Mouse (Mus musculus): ENCODE measurements at regions not wholly inside any gene's neighbourhood (a gene's known extent, or its start where the extent isn't known, plus 50 kb on each side); places are given as distances from the start of the nearest gene placed in this dataset.

DNA sequence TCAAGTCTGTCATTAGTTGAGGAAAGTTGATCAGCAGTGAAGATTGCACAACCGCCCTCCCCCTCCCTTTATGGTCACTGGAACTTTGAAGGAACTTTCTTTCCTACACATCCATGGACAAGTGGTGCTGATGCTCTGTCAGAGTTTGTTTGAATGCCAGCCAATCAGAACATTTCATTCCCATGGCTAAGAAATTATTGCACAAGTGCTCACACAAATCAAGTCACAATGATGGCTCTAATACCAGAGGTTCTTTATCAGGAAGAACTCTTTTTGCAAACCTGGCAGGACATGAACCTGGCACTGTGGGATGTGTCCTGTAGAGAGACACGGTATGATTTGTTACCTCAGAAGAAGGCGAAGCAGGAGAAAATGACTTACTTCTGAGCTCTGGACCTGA is 54.3 kb upstream of the Spry2 start:
- no peak for DNase-seq
- intact Hi-C loops (cut with DNase I), result no loop called here

DNA sequence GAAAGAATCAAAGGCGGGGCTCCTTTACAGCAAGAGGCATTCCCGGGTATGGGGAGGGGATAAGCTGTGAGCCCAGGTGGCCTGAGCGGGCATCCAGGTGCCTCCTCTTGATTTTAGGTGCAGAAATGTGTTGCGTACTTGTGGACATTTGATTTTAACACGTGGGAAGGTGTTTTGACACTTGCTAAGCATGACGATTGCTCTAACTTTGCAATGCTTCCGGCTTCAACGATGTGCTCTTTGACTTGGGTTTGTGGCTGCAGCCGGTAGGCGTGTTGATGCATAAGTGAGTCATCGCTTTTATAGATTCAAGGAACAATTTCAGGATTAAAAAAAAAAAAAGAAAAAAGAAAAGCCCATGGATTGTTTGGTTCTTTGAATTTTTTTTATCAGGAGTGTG is 58.5 kb upstream of the Spry2 start:
- no peak for DNase-seq
- intact Hi-C loops (cut with DNase I), result no loop called here

DNA sequence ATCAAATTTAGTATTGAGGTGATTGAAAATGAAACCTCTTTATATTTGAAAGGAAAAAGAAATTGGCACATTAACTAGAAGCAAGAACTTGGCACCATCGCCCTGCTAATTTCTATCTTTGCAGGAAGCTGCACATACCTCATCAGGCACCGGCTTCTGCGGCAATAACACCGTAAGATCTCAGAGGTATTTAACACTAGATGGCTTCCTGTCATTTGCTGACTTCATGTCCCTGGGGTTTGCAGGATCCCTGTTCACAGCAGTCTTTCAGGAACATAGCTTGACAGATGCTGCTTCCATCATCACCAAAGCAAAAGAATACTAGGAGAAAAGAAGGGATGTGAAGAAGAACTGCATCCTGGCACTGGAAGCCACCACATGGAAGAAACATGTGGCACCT is 60.2 kb upstream of the Spry2 start:
- intact Hi-C loops (cut with DNase I), result no loop called here
- peak in 1 of 2 experiments; percentile 12 for DNase-seq

DNA sequence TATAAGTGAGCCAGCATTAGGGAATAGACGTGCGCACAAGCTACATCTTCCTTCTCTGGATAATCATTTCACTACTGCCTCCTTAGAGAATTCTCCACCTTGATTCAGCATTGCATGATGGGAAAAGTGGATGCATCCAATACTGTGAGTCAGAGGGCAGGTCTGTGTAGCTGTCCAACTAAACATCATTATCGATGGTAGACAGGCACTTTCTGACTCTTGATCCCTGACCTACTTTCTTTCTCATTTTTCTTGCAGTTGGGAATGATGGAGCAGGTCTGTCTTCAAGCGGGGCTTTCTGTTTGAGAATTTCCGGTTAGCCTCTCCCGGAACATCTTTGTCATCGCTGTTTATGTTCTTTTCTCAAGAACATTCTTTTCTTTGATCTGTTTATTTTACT is 61.4 kb upstream of the Spry2 start:
- intact Hi-C loops (cut with DNase I), result no loop called here
- peak in 1 of 2 experiments; percentile 10 for DNase-seq

DNA sequence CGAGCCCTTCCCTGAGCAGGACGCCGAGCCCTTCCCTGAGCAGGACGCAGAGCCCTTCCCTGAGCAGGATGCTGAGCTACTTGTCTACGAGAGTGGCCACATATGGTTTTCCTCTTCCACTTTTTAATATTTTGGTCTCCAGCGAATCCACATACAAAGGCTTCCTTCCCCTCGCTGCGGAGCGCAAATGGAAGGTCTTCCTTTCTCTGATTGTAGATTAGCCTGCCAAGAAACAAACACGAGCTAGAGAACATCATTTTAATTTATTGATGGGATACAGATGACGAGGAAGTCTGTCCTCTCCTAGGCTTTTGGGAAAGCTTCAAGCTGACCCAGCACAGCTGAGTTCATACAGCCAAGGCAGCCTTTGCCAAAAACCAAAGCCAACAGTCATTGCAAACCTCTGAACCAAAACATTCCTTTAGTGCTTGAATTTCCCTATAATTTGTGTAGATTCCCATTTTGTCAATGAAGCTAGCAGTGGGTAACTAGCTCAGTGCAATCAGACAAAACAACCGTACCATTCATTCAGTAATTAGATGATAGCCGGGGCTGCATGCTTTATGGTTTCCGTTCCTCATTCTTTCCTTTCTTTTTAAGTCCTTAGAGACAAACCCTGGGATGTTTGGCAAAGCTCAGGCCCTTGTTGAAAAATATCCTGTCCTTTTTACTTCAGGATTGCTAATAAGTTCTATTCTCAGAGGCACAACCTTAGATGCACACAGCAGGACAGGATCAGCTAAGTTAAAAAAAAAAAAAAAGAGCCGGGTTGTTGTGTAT is 83.1 kb upstream of the Spry2 start:
- intact Hi-C loops (cut with DNase I), result no loop called here
- DNase-seq, result peak; percentile 59 to 65

DNA sequence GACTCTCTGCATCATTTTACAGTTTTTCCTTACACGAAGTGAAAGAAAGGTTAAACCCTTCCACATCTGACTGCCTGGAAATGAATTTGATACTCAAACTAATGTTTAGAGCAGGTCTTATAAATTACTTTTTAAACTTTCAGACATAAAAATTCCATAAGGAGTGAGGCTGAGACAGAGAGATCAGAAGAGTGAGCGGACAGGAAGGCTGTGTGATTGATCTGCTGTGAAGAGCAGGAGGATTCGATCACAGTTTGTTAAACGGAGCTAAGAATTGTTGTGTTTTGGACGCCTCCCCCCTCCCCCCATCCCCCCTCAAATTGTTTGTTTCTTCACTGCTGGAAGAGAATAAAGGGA is 83.7 kb upstream of the Spry2 start:
- no peak for DNase-seq
- intact Hi-C loops (cut with DNase I), result no loop called here

DNA sequence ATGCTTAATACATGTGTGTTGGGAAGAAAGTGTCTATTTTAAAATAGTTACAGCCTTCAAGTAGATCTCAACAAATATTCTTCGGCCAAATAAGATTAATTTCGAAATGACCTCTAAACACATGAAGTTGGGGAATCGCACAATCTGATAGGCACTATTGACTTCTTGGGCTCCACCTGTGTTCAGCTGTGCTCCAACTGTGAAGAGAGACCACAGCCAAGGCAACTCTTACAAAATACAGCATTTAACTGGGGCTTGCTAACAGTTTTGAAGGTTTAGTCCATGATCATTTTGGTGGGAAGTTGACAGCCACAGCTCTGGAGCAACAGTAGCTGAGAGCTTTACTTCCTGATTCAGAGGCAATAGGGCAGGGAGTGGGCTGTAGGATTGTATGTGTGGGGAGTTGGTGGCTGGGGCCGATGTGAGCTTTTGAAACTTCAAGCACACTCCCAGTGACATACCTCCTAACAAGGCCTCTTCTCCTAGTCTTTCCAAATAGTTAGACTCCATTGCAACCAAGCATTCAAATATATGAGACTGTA is 90.8 kb upstream of the Spry2 start:
- peak in 1 of 2 experiments; percentile 25 for DNase-seq

DNA sequence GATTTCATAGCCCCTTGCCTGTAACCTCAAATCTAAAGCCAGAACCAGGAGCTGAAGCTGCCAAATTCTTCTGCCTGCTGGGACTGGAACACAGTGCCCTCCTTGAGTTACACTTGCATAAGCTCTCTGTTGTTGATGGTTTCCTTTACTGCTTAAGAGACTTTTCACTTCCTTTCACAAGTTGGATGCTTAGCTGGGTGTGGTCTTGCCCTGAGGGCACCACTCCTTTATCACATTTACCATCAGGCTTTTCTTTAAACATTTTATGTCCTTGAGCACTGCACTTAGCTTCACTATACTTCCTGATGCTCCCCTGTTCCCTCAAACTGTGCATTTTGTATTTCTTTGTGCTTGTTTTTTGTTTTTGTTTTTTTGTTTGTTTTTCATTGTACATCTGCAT is 92.1 kb upstream of the Spry2 start:
- intact Hi-C loops (cut with DNase I), result no loop called here
- no peak for DNase-seq

More for the DNA sequence above, 90.8 kb upstream of the Spry2 start:
- intact Hi-C loops (cut with DNase I), result no loop called here

DNA sequence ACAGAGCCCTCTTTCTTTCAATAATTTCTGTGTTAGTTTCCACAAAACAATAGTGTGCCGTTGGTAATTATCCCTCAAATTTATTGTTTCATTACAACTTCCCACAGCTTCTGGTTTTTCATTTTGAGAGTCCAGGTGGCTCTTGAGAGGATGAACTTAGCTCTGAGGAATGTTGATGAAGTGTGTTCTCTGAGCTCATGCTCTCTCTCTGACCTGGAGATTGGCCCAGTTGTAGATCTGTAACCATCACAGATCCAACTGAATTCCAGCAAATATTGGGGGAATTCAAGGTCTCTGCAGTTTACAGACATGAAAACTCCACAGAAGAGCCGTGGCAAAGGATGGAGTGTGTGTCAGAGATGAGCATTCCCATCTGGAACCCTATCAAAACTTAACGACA is 96.5 kb upstream of the Spry2 start:
- peak in 1 of 2 experiments; percentile 29 for DNase-seq
- intact Hi-C loops (cut with DNase I), result no loop called here

DNA sequence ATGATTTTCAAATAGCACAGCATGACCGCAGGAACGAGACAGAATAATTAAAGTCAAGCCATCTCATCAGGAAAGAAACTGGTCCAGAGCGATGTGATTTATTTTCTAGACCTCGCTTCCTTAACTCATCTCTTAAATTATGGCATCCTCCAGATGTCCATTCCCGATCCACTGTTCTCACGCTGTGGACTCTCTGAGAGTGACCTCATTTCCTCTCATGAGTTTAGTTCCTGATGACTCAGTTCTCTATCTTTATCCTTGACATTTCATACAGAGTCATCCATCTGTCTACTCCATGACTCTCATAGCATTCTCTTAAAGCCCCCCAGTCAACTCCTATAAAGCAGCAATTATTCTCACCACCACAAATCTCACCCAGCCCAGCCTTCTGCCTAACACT is 103.2 kb upstream of the Spry2 start:
- peak in 1 of 2 experiments; percentile 12 for DNase-seq
- intact Hi-C loops (cut with DNase I), result no loop called here

DNA sequence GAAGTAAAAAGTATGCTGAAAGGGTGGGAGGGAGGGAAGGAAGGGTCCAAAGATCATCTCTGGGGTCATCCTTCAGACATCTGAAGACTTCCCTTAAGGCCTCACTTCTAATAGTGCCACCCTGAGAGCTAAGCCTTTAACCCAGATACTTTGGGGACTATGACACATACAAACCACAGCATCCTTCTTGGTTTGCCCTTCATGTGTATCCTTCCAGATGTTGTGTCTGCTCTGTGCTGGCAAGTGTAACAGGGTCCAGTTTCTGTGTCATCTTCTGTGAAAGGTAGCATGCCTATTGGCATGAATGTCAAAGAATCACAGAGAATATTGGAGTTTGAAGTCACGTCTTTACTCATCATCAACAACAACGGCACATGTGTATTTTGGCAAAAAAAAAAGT is 98.2 kb upstream of the Trim52 start:
- intact Hi-C loops (cut with DNase I), result no loop called here

DNA sequence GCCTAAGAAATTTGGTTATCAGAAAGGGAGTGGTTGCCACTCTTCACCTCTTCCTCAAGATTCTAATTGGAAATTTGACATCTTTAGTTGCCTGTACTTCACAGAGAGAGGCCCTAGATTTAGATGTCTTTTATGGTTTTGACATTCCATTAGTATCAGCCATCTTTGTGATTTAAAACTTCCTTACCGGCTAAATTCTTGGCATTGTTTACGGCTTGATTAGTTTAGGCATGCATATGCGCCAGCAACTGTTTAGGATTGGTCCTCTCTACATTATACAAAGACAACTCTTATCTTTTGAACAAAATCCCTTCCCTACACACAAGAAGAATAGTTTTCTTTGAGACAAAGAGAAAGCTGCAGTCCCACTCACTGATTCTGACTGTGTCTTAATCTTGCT is 97.0 kb upstream of the Trim52 start:
- intact Hi-C loops (cut with DNase I), result no loop called here

More for the DNA sequence above, 98.2 kb upstream of the Trim52 start:
- no peak for DNase-seq

DNA sequence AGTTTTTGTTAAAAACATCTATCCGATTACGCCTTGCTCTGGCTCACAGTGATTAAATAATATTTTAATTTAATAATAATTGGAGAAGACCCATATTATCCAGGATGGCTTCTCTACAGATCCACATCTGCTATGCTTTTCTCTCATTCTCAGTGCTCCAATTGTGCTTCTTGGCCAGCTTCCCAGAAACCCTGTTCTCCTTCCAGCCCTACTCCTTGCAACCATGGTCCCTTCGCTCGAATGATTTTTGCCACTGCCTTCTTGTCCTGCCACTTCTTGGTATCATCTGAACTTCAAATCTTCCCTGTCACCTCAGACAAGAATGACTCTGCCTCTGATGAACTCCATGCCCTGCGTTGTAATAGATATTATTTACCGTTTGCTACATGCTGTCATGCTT is 95.0 kb upstream of the Trim52 start:
- DNase-seq, result peak in 1 of 2 experiments; percentile 33
- intact Hi-C loops (cut with DNase I), result loop anchor here (5.0 kb wide), 1 partner anchor 36 kb away; no protein-coding TSS in a partner anchor

More for the DNA sequence above, 97.0 kb upstream of the Trim52 start:
- no peak for DNase-seq

DNA sequence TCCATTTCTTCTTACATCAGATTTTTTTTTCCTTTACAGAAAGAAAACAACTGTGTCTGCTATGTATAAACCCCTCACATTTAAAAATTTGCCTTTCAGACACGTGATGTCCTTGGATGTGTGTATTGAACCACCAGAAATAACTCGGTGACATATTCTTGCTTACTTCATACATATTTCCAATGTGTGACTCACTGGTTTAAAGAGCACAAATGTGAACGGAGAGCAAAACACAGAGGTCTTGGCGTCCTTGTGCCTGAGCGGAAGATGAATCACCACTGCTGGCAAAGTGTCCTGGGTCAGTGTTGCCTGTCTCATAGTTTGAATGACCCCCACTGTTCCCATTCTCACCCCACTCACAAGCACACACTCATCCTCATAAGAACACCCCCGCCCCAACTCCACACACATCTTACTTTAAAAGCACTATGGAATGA is 94.0 kb upstream of the Trim52 start:
- peak; percentile 64 to 80 for DNase-seq
- intact Hi-C loops (cut with DNase I), result loop anchor here (5.0 kb wide), 1 partner anchor 35 kb away; no protein-coding TSS in a partner anchor

DNA sequence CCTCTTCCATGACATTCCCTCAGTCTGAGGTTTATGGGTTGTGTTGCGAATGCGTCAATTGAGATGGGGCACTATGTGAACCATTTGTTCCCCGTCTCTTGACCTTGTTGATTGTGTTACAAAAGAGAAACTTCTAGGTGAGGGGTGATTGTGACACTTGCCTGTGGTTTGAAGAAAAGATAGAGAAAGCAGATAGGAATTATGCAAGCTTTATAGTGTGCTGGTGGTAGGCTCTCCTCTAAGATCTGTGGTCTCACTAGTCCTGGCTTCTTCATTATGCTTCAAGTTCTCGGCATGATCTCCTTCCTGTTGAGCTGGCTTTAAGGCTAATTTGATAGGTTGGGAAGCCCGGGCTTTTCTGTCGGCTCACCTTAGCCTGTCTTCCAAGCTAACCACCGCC is 83.2 kb upstream of the Trim52 start:
- intact Hi-C loops (cut with DNase I), result no loop called here
- no peak for DNase-seq

DNA sequence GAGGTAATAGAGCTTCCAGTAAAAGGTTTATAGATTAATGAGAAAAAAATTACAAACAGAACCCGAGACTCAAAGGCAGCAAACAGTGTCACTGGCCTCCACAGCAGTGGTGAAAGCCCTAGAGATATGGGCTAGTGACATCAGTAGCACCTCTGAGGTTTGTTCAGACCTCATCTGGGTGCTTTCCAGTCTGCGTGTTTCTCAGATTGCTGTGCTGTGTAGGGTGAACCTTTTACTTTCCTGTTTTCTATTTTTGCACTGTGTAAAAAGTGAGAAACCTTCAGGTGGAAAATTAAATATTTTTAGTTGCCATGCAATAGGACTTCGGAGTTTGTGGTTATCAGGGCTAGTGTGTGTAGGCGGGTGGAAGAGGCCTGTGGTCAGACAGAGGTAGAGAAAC is 79.2 kb upstream of the Trim52 start:
- no peak for DNase-seq
- intact Hi-C loops (cut with DNase I), result no loop called here

DNA sequence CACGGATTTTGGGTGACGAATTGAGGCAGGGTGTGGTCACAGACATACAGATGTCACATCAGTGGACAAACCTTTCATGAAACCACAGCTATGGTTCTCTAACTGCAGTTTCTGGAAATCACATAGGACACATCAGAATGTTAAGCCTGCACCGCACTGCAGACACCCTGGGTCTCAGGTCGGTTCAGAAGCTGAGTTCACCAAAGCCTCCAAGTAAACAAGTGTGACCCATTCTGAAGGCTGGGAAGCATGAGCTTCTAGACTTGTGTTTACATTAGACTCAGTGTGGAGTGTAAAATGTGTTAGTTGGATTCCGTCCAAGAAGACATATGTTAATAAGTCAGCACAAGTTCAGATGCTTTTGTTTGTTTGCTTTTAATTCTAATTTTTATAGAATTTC is 78.3 kb upstream of the Trim52 start:
- intact Hi-C loops (cut with DNase I), result no loop called here

DNA sequence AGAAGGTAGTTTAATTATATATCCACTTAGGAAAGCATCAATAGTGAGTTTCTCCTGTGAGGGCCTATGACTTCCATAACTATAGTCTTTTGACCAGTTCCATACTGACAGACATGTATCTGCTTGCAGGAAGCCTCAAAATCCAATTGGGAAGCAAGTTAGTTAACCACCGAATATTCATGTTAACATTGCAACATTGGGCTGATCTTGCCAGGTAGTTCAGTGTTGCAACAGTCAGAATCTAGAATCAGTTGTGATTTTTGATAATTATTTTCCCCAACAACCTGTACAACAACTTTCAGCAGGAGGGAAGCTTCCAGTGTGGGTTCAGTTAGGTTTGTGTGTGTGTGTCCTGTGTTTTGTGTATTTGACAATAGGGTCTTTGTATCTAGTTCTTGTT is 74.9 kb upstream of the Trim52 start:
- intact Hi-C loops (cut with DNase I), result no loop called here
- DNase-seq, result no peak

More for the DNA sequence above, 78.3 kb upstream of the Trim52 start:
- DNase-seq, result no peak

DNA sequence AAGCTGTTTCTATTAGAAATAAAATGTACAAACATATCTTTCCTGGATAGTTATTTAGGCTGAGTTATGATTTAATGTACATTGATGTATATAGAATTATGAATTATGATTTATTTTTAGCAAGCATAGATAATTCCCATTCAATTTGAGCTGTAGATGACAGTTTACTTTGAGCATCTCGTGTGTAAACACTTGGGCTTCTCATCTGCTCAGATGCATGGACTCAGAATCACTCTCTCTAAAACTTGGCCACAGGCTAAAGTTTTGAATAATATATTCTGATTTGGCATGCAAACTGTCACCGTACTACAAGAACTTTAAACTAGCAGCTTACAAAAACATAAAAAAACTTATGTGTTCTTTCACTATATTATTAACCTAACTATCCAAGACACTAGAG is 72.2 kb upstream of the Trim52 start:
- no peak for DNase-seq
- intact Hi-C loops (cut with DNase I), result no loop called here

DNA sequence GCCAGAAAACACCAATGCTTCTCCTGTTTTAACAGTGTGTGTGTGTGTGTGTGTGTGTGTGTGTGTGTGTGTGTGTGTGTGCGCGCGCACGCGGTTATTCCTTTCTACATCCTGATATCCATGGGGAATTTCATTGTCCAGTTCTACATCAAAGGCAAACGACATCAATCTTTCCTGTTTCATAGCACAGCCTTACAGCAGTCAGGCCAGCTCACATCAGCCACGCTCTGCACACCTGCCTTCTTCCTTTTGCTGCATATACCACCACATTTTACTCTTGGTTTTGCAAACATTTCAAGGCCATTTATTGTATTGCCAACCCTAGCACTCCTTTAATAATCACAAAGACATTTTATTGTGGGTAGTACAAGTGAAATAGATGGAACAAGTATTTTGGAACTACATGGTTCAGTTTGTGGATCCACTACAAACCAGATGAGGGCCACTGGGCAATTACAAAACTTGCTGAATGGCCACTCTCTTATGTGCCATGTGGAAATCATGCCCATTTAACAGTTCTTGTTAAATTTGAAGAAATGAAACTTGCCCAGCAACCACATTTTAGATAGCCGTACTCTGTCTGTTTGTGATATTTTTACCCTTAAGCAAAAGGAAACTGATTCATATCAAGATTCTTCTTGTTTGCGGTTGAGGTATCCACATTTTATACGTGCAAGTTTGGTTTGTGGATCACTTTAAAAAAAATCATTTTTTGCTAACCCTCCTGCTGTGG is 70.9 kb upstream of the Trim52 start:
- DNase-seq, result no peak
- intact Hi-C loops (cut with DNase I), result no loop called here

DNA sequence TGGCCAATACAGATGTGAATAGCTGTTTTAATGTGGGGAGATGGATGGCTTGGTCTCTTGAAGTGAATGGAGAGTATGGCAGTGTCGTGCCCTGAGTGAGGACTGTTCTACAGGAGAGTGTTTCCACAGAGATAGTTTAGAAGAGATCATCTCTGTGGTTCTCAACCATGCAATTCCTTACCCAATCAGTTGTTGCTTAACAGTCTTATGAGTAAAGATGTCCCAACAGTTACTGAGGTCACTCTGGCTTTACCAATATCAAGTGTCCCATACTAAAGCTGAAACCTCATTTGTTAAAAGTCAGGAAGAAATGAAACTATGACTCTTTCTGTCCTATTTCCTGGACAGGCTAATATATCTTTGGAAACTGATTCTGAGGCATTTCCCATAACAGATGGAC is 61.7 kb upstream of the Trim52 start:
- DNase-seq, result no peak
- intact Hi-C loops (cut with DNase I), result no loop called here

DNA sequence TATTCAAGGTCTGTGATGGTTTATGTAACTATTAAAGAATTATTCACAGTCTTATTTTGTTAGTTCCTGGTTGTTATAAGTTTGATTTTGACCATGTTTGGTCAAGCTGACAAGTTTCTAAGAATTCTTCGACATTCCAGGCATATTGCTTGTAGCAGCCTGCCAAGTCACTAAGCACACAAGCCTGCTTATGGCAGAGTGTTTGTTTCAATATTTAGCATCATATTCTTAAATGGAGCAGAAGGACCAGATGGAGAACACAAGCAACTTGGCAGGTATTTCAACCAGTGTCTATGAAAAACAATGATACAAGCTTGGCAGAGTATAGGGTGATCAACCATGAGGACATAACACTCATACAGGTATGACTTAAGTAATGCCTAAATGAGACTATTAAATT is 55.8 kb upstream of the Trim52 start:
- no peak for DNase-seq
- intact Hi-C loops (cut with DNase I), result loop anchor here (10.0 kb wide), 1 partner anchor 345 kb away; no protein-coding TSS in a partner anchor
